Mouse (Mus musculus) bone marrow macrophage, adult 2 months (primary cell): ENCODE data around the gene 4921517D22Rik.

Experiments used
- CTCF ChIP-seq: IDR thresholded peaks from 2 replicates; pipeline ENCODE4 v1.5.1; 2012; ENCODE audit warnings: low read depth, mild to moderate bottlenecking, low read length, moderate library complexity
- POLR2A ChIP-seq: IDR thresholded peaks from 2 replicates; pipeline ENCODE4 v1.6.1; 2012; ENCODE audit warnings: mild to moderate bottlenecking, low read depth, low read length, borderline replicate concordance

DNA sequence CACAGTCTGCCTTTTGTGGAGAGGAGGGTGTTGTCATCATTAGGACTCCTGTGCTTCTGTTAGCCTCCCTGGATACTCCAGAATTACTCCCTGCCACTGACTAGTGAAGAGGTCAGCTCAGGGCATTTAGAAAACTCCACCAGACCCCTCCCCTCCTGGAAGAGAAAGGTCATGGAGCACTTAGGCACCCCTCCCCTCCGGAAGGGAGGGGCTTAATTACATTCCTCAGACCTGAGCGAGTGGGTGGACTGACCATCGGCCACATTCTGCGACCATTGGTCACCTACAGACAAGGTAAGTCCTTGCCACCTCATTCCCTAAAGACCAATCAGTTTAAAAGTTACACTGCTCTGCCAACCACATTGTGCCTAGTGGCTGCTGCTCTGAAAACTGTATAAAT lies 14.6 kb downstream of the 4921517D22Rik start:
- TF ChIP-seq CTCF: no peak
- TF ChIP-seq POLR2A: no peak
